Mouse (Mus musculus) cerebellum, postnatal 10 days (tissue): ENCODE data around the gene Ntng1.
A peak's percentile ranks its signal among the peaks of the same experiment; 100 is the strongest.

Source experiments
- DNase-seq, 2 experiments: peaks; one replicate each; pipeline ENCODE4 v3.0.0; 2021; ENCODE audit warnings: mixed read lengths in 2 of 2

The Ntng1 gene

GRCm38 (mm10) chr3:110054125-110054524 lies 89.7 kb downstream of the Ntng1 start:
- DNase-seq = no peak

- no peak for DNase-seq
Measured at GRCm38 (mm10) chr3:110048152-110048551, 95.7 kb downstream of the Ntng1 start.

- DNase-seq = no peak
Measured at GRCm38 (mm10) chr3:110046750-110047149, 97.1 kb downstream of the Ntng1 start.

- DNase-seq = no peak
Measured at GRCm38 (mm10) chr3:110044209-110044608, 99.6 kb downstream of the Ntng1 start.

- no peak for DNase-seq
Measured at GRCm38 (mm10) chr3:110043641-110044187, 100.1 kb downstream of the Ntng1 start.

- no peak for DNase-seq
Measured at GRCm38 (mm10) chr3:110022783-110023599, 120.8 kb downstream of the Ntng1 start.

- DNase-seq = no peak
Measured at GRCm38 (mm10) chr3:110010870-110011626, 132.8 kb downstream of the Ntng1 start.

GRCm38 (mm10) chr3:110010441-110010840 lies 133.4 kb downstream of the Ntng1 start:
- DNase-seq = no peak

GRCm38 (mm10) chr3:110000349-110000748 lies 143.5 kb downstream of the Ntng1 start:
- no peak for DNase-seq

GRCm38 (mm10) chr3:109995663-109996024 lies 148.2 kb downstream of the Ntng1 start:
- no peak for DNase-seq

GRCm38 (mm10) chr3:109994978-109995662 lies 148.7 kb downstream of the Ntng1 start:
- DNase-seq = peak; percentile 88 to 93

- DNase-seq = peak; percentile 49 to 54
Measured at GRCm38 (mm10) chr3:109984086-109984485, 159.7 kb downstream of the Ntng1 start.

- peak; percentile 12 to 35 for DNase-seq
Measured at GRCm38 (mm10) chr3:109977614-109978013, 166.2 kb downstream of the Ntng1 start.

GRCm38 (mm10) chr3:109975106-109975505 lies 168.7 kb downstream of the Ntng1 start:
- DNase-seq = no peak

GRCm38 (mm10) chr3:109971465-109971864 lies 172.3 kb downstream of the Ntng1 start:
- DNase-seq = no peak

GRCm38 (mm10) chr3:109970181-109970580 lies 173.6 kb downstream of the Ntng1 start:
- peak; percentile 72 to 80 for DNase-seq

- DNase-seq = no peak
Measured at GRCm38 (mm10) chr3:109962631-109963030, 181.2 kb downstream of the Ntng1 start.

- no peak for DNase-seq
Measured at GRCm38 (mm10) chr3:109942960-109943359, 200.9 kb downstream of the Ntng1 start.

- DNase-seq = no peak
Measured at GRCm38 (mm10) chr3:109937634-109938033, 206.2 kb downstream of the Ntng1 start.

GRCm38 (mm10) chr3:109936275-109936674 lies 207.5 kb downstream of the Ntng1 start:
- no peak for DNase-seq

GRCm38 (mm10) chr3:109932261-109932660 lies 211.6 kb downstream of the Ntng1 start:
- peak; percentile 87 to 91 for DNase-seq

GRCm38 (mm10) chr3:109931021-109931420 lies 212.8 kb downstream of the Ntng1 start:
- no peak for DNase-seq

- peak; percentile 49 to 52 for DNase-seq
Measured at GRCm38 (mm10) chr3:109923788-109924187, 220.0 kb downstream of the Ntng1 start.
